Mouse (Mus musculus) liver, embryonic 14.5 days (tissue): ENCODE measurements around the gene Prps1.

Experiments
- CTCF ChIP-seq: IDR thresholded peaks from 2 replicates; pipeline ENCODE4 v1.5.1; 2016; ENCODE audit warnings: antibody characterized with exemption, low read depth, control low read depth
- EP300 ChIP-seq: IDR thresholded peaks from 2 replicates; pipeline ENCODE4 v1.6.1; 2016; ENCODE audit warnings: antibody characterized with exemption, low read depth

DNA sequence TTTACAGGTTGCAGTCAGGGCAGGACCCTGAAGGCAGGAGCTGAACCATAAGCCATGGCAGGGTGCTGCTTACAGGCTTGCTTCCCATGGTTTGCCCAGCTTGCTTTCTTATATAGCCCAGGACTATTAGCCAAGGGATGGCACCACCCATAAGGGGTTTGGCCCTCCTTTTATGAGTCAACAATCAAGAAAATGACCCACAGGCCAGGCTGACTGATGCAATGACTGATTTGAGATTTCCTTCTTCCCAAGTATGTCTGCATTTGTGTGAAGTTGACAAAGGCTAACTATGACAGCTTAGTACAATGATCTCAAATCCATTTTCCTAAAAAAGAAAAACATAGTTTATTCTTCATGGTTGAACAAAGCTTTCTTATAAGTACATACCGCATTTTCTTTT lies 32.8 kb downstream of the Prps1 start:
- TF ChIP-seq CTCF (no peak), EP300 (no peak)
